Mouse (Mus musculus) embryonic facial prominence, embryonic 15.5 days (tissue): ENCODE measurements around the gene Haus8. TPM values are rescaled to one million over a fixed set of nuclear protein-coding genes. Genes with fewer than 3 reads are reported as not detected.
"Not testable (repeated sequence)": the region's sequence is repeated elsewhere in the genome, so short reads cannot be mapped to it uniquely, and the experiment has no call there.

ENCODE experiments used
- ATAC-seq: fragments of 200-750 bp; cut with Nextera tagmentation; 2 replicates; pipeline ENCODE4 v1.8.0; 2017; ENCODE audit warnings: low read depth, moderate TSS enrichment; ENCODE audit not compliant: insufficient number of reproducible peaks, low FRiP score, low TSS enrichment
- H3K27ac ChIP-seq: fragments of 300-500 bp; sonication (generic); replicated peaks from 2 replicates; pipeline ENCODE4 v1.5.1; 2015; ENCODE audit warnings: mild to moderate bottlenecking, inconsistent platforms
- H3K27me3 ChIP-seq: fragments of 300-500 bp; sonication (generic); 2 replicates; pipeline ENCODE4 v1.6.1; 2015; ENCODE audit warnings: inconsistent platforms
- H3K36me3 ChIP-seq: fragments of 300-500 bp; sonication (generic); 2 replicates; pipeline ENCODE4 v1.6.1; 2015; ENCODE audit warnings: mild to moderate bottlenecking, inconsistent platforms
- H3K4me1 ChIP-seq: fragments of 300-500 bp; sonication (generic); 2 replicates; pipeline ENCODE4 v1.6.1; 2015; ENCODE audit warnings: inconsistent platforms
- H3K4me2 ChIP-seq: fragments of 300-500 bp; sonication (generic); replicated peaks from 2 replicates; pipeline ENCODE4 v1.6.1; 2015; ENCODE audit warnings: mild to moderate bottlenecking, inconsistent platforms
- H3K4me3 ChIP-seq: fragments of 300-500 bp; sonication (generic); replicated peaks from 2 replicates; pipeline ENCODE4 v1.5.1; 2015; ENCODE audit warnings: mild to moderate bottlenecking, inconsistent platforms
- H3K9ac ChIP-seq: fragments of 300-500 bp; sonication (generic); 2 replicates; pipeline ENCODE4 v1.6.1; 2015; ENCODE audit warnings: inconsistent platforms
- H3K9me3 ChIP-seq: fragments of 300-500 bp; sonication (generic); replicated peaks from 2 replicates; pipeline ENCODE4 v1.6.1; 2016; ENCODE audit warnings: inconsistent platforms
- WGBS: fragments of 180-500 bp; shearing (Covaris S2); methylation state at CpG from one replicate; pipeline ENCODE4 v1.1.7; 2015; 5-methylcytosine and 5-hydroxymethylcytosine counted together
- polyA plus RNA-seq: library from polyadenylated mRNA; unstranded; fragments of >200 nt; fragmentation: Nextera tagmentation; extraction: Ambion mirVana; gene quantifications from 2 replicates; pipeline ENCODE4 v1.2.1, GENCODE M21; 2015

The Haus8 gene
- polyA plus RNA-seq, result 47.2 and 48.6 TPM in 2 replicates

DNA sequence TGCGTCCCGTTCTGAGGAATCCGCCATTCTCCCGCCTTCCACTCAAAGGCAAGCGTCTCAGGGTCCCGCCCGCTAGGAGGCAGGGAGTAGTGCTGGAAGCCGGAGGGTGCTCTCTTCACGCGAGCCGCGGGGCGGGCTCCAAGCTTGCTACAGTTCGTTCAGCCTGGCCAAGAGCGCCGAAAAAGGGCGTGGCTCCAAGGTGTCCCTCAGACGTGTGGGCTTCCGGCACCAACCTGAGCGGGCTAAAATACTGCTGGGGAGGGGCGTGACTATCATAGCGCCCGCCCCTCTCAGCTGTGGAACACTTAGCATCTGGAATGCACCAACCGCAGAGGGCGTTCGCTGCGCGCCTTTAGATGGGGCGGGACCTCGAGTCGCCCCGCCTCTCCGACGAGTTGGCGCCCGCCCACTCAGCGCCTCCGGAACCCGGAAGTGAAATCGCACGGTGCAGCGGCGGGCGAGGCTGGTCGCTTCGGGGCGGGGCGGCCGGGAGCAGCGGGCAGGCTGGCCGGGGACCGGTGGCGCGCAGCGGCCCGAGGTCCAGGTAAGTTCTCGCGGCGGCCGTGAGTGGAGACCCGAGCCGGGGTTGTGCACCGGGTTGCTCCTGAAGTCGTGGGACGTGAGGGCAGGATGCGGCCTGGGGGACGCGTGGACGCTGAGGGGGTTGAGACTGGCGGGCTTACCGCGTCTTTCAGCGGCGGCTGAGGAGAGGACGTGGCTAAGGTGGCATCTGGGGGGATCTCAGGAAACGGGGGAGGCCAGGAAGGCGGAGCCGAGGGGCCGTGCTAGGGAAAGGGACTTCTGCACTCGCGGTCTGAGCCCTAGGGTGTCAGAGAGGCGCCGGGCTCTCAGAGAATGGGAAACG, at the start of gene Haus8, which contains the start of gene Myo9b:
Haus8 (minus strand) TSS at position 649 of the 865 bp plus-strand sequence.
Myo9b (plus strand) TSS at position 429 of the 865 bp plus-strand sequence.
- peak; percentile 99 for ATAC-seq
- under 1% methylated on average over 84 of the region's 84 CpGs for WGBS

DNA sequence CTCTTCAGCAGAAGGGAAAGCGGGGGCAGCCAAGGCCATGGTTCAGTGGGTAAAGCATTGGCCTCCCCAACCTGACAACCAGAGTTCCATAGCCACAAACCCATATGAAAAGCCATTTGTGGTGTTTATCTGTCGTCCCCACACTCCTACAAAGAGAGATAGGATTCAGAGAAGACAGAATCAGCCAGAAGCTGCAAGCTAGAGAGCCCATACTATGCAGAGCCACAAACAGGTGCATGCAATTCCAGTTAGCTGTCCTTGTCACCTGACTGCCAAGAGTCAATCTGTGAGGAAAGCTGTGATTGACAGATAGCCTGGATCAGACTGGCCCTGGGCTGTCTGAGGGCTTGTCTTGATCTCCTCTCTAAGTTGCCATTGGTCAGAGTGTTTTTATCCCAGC, 47.0 kb upstream of the Haus8 start:
- H3K27ac ChIP-seq, H3K4me3 ChIP-seq, H3K27me3 ChIP-seq, H3K9me3 ChIP-seq, H3K9ac ChIP-seq, ATAC-seq, H3K4me1 ChIP-seq, H3K4me2 ChIP-seq: not testable (repeated sequence)
- WGBS, result 95% methylated on average over 2 of the region's 2 CpGs
- H3K36me3 ChIP-seq, result peaks cover 55% of the 10 kb centered on the region

More for the DNA sequence above, at the start of gene Haus8, which contains the start of gene Myo9b:
- Histone ChIP-seq H3K4me2 (peak within 1 kb of the TSS; percentile 78), H3K36me3 (0 out of 2 replicates have a peak, but pooled peaks cover 4% of the 10 kb centered on the region), H3K27me3 (no peaks in the 10 kb centered on the region), H3K4me3 (peak within 1 kb of the TSS; percentile 89), H3K9me3 (no peaks in the 10 kb centered on the region), H3K9ac (peak within 1 kb of the TSS; percentile 60), H3K4me1 (peaks cover 31% of the 10 kb centered on the region), H3K27ac (peak within 1 kb of the TSS; percentile 83)

DNA sequence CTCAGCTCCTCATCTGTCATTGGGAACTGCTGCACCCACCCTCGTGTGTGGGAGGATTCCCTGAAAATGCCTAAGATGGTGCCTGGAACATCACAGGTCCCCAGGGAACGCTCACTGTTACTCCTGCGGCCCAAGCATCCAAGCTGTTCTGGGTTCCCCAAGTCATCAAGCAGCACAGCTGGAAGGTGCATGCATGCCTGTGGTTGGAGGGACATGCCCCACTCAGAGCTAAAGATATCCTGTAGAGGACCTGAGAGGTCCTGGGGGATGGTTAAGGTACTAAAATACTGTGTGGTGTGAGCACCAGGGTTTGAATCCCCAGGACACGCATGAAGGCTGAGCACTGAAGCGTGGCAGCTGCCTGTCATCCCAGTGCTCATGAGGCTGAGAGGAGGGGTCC, 45.9 kb upstream of the Haus8 start:
- H3K27me3 ChIP-seq, H3K9ac ChIP-seq, H3K4me2 ChIP-seq, H3K4me1 ChIP-seq, H3K27ac ChIP-seq, H3K4me3 ChIP-seq, H3K9me3 ChIP-seq, ATAC-seq: not testable (repeated sequence)
- peaks cover 44% of the 10 kb centered on the region for H3K36me3 ChIP-seq
- 81% methylated on average over 5 of the region's 5 CpGs for WGBS

DNA sequence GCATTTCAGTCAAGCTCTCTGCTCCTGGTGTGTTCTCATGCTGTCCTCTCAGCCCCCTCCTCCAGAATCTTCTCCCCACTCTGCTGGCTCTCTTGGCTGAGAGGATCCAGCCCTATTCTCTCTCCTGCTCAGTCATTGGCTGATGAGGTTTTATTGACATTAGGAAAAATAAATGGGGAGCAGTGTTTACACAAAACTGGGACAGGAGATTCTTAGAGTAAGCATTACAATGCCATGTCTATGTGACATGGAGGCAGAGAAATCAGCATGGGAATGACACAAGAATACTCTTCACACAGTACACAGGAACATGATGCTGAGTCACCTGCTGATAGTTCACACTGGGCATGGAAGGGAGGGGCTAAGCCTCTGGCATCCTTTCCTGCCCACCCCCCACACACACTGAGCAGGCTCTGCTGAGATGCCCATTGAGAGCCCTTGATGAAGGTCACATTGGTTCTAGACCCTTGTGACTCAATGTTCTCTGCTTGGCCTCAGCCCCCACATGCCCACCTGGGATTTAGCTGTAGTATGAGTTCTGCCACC, 43.8 kb upstream of the Haus8 start:
- Histone ChIP-seq H3K4me3 (no peak overlapping the region), H3K9ac (no peak overlapping the region), H3K9me3 (no peaks in the 10 kb centered on the region), H3K4me1 (peaks cover 14% of the 10 kb centered on the region; the same call in 1 of the 2 replicates), H3K27ac (no peak overlapping the region), H3K4me2 (no peak overlapping the region), H3K27me3 (no peaks in the 10 kb centered on the region), H3K36me3 (peaks cover 28% of the 10 kb centered on the region)
- ATAC-seq, result no peak

DNA sequence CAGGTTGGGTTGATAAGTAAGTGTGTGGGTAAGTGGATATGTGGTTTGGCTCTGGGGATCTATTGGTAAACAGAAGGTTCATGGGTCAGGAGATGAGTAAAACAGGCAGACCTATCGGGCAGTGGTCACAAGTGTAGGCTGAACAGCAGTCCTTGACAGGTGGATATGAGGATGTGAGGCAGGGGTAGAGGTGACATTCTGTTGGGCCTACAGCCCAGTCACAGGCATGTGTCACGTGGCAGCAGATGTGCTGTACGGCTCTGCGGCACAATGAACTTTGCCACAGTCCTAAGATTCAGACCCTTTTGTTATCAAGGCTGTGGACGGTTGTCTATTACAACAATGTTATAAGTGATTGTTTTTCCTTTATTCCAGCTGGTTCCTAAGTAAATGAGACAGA, 43.2 kb upstream of the Haus8 start:
- H3K4me1 ChIP-seq, result peaks cover 14% of the 10 kb centered on the region; the same call in 1 of the 2 replicates
- H3K4me3 ChIP-seq, result no peak overlapping the region
- no peak overlapping the region for H3K27ac ChIP-seq
- H3K36me3 ChIP-seq, result peaks cover 26% of the 10 kb centered on the region
- H3K27me3 ChIP-seq, result no peaks in the 10 kb centered on the region
- ATAC-seq, result no peak
- WGBS, result 93% methylated on average over 5 of the region's 5 CpGs
- no peak overlapping the region for H3K4me2 ChIP-seq
- no peaks in the 10 kb centered on the region for H3K9me3 ChIP-seq
- H3K9ac ChIP-seq, result no peak overlapping the region

DNA sequence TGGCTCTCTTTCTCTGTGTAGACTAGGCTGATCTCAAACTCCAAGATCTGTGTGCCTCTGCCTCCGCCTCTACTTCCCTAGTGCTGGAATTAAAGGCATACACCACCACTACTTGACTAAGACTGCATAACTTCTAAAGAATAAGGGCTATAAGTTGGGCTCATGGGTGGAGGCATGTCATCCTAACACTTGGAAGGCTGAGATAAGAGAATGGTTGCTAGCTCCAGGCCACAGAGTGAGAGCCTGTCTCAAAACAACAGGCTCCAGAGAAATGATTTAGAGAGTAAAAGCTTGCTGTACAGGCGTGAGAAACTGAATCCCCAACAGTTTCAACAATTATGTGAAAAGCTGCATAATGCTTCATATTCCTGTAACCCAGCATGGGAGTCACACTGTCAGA, 41.2 kb upstream of the Haus8 start:
- Histone ChIP-seq H3K27me3 (no peaks in the 10 kb centered on the region), H3K36me3 (peaks cover 19% of the 10 kb centered on the region), H3K4me1 (peaks cover 14% of the 10 kb centered on the region; the same call in 1 of the 2 replicates), H3K9me3 (no peaks in the 10 kb centered on the region), H3K4me3 (no peak overlapping the region), H3K4me2 (no peak overlapping the region), H3K27ac (no peak overlapping the region), H3K9ac (no peak overlapping the region)
- 93% methylated on average over 2 of the region's 2 CpGs for WGBS
- no peak for ATAC-seq

DNA sequence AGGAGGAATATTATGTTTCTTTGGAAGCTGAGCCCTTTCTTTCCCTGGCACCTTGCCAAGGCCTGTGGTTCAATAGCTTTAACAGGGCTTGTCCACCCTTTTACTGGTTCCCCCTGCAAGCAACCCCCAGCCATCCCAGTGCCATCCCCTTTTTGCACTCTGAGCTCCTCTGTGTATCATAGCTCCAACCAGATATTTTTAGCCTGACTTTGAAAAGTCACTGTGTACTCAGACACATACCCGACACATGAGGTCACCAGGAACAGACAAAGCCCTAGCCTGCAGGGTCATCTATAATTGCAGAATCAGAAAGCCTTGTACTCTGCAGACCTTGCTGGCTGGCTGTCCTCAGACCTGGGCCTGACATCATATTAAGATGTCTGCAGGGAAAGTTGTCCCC, 40.0 kb upstream of the Haus8 start:
- no peaks in the 10 kb centered on the region for H3K9me3 ChIP-seq
- no peak overlapping the region for H3K4me2 ChIP-seq
- H3K27ac ChIP-seq, result 0 out of 2 replicates have a peak overlapping the region, but pooled peaks have one; percentile 39
- no peaks in the 10 kb centered on the region for H3K27me3 ChIP-seq
- peaks cover 18% of the 10 kb centered on the region for H3K36me3 ChIP-seq
- H3K4me1 ChIP-seq, result peaks cover 14% of the 10 kb centered on the region; the same call in 1 of the 2 replicates
- peak; percentile 67 for ATAC-seq
- no peak overlapping the region for H3K9ac ChIP-seq
- WGBS, result 32% methylated on average over 1 of the region's 1 CpGs
- H3K4me3 ChIP-seq, result no peak overlapping the region

DNA sequence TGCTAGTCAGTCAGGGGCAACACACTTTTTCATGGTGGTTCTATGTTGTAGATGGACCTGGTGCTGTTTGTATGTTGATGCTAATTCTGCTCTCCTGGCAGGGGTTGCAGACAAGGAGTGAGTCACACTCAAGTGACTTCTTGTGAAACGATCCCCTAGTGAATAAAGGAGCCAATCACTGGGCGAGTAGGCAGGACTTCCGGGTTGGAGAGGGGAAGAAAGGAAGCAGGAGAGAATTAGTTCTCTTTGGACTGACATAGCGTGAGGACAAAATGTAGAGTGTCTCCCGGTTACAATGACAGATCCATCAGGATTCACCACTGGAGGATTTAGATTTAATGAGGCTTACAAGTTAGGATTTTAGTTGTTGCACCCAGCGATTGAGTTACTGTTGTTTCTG, 37.7 kb upstream of the Haus8 start:
- H3K27me3 ChIP-seq, result no peaks in the 10 kb centered on the region
- no peak overlapping the region for H3K9ac ChIP-seq
- no peaks in the 10 kb centered on the region for H3K9me3 ChIP-seq
- no peak overlapping the region for H3K4me3 ChIP-seq
- no peak overlapping the region for H3K4me2 ChIP-seq
- ATAC-seq, result no peak
- no peak overlapping the region for H3K27ac ChIP-seq
- peaks cover 7% of the 10 kb centered on the region for H3K36me3 ChIP-seq
- H3K4me1 ChIP-seq, result peaks cover 14% of the 10 kb centered on the region; the same call in 1 of the 2 replicates
- WGBS, result 71% methylated on average over 6 of the region's 6 CpGs

DNA sequence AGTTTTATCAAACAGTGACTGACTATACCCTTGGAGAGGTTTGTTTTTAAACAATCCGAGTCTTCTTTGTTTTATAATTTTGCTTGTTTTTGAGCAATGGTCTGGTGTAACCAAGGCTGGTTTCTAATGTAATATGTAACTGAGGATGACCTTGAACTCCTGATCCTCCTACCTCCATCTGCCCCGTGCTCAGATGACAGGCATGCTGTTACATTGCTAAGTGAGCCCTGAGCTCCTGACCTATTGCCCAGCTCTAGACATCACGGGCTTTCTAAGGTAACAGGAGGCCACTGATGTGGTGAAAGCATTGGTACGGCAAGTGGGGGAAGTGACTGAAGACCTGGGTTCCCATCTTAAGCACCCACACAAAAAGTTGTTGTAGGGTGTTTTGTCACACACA, 35.2 kb upstream of the Haus8 start:
- Histone ChIP-seq H3K9ac (no peak overlapping the region), H3K9me3 (no peaks in the 10 kb centered on the region), H3K4me1 (peaks cover 13% of the 10 kb centered on the region; the same call in 1 of the 2 replicates), H3K4me3 (no peak overlapping the region), H3K4me2 (no peak overlapping the region), H3K27ac (no peak overlapping the region), H3K27me3 (no peaks in the 10 kb centered on the region), H3K36me3 (peaks cover 11% of the 10 kb centered on the region; the same call in 1 of the 2 replicates)
- no peak for ATAC-seq
- 83% methylated on average over 4 of the region's 4 CpGs for WGBS

DNA sequence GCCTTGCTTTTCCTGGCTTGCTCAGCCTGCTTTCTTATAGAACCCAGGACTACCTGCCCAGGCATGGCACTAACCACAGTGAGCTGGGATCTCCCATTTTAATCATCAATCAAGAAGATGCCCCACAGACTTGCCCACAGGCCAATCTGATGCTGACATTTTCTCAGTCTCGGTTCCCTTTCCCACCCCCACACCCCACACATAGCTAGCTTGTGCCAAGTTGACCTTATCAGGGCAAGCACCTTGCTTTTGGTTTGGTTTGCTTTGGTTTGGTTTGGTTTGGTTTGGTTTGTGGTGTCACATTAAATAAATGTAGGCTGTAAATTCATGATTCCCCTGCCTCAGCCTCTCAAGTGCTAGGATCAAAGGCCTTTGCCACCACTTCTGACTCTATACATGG, 34.6 kb upstream of the Haus8 start:
- Histone ChIP-seq H3K27ac (no peak overlapping the region), H3K4me2 (no peak overlapping the region), H3K9ac (no peak overlapping the region), H3K4me3 (no peak overlapping the region), H3K4me1 (peaks cover 7% of the 10 kb centered on the region; the same call in 1 of the 2 replicates), H3K36me3 (peaks cover 15% of the 10 kb centered on the region; the same call in 1 of the 2 replicates), H3K27me3 (no peaks in the 10 kb centered on the region), H3K9me3 (no peaks in the 10 kb centered on the region; the same call in 1 of the 2 replicates)
- ATAC-seq, result no peak
- 92% methylated on average over 1 of the region's 1 CpGs for WGBS

DNA sequence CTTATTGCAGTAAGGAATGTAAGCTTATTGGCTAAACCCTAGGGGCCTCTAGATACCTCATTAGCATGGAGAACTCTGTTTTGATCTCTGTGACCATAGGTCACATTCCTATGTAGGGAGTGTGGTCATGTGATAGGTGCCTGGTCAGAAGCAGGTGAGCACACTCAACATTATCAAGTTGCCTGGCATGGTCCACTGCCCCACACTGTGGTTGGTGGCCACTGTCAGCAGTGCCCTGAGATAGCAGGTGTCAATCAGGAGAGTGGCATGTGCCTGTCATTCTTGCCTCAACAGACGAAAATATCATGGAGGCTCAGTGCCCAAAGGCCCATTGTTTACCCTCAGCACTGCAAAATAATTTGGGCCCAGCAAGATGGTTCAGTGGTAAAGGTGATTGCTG, 33.3 kb upstream of the Haus8 start:
- no peak overlapping the region for H3K27ac ChIP-seq
- 0 out of 2 replicates have a peak, but pooled peaks cover 5% of the 10 kb centered on the region for H3K4me1 ChIP-seq
- no peaks in the 10 kb centered on the region for H3K27me3 ChIP-seq
- no peak for ATAC-seq
- WGBS, result 47% methylated on average over 1 of the region's 1 CpGs
- H3K9me3 ChIP-seq, result no peaks in the 10 kb centered on the region; the same call in 1 of the 2 replicates
- no peak overlapping the region for H3K4me3 ChIP-seq
- no peak overlapping the region for H3K4me2 ChIP-seq
- H3K36me3 ChIP-seq, result peaks cover 21% of the 10 kb centered on the region
- H3K9ac ChIP-seq, result no peak overlapping the region
